Mouse (Mus musculus) brain, adult 2 months (tissue): Measurements from ENCODE around the gene Haus3.

ENCODE experiments used
- DNase-seq: peaks from one replicate; pipeline ENCODE4 v3.0.0; 2011; ENCODE audit warnings: low read depth, low spot score

The Haus3 gene

GRCm38 (mm10) chr5:34119121-34119856 is 50.0 kb downstream of the Haus3 start:
- peak; percentile 82 for DNase-seq

GRCm38 (mm10) chr5:34105681-34106080 is 63.6 kb downstream of the Haus3 start:
- DNase-seq = no peak
